Mouse (Mus musculus) thymus, adult 2 months (tissue): ENCODE results near the gene Plekha5. TPM values are rescaled to one million over a fixed set of nuclear protein-coding genes. Genes with fewer than 3 reads are reported as not detected.
"Not testable (repeated sequence)": the region's sequence is repeated elsewhere in the genome, so short reads cannot be mapped to it uniquely, and the experiment has no call there.

Source experiments
- DNase-seq: peaks from one replicate; pipeline ENCODE4 v3.0.0; 2021
- H3K27ac ChIP-seq: fragments of 200-500 bp; 2 replicates; pipeline ENCODE4 v1.5.1; 2012; ENCODE audit warnings: low read length, control low read depth; ENCODE audit not compliant: control insufficient read depth, insufficient read depth
- H3K27me3 ChIP-seq: fragments of 200-500 bp; 2 replicates; pipeline ENCODE4 v1.6.1; 2012; ENCODE audit warnings: mild to moderate bottlenecking, low read length, moderate library complexity, mixed read lengths; ENCODE audit not compliant: control insufficient read depth, insufficient read depth
- H3K36me3 ChIP-seq: fragments of 200-500 bp; 2 replicates; pipeline ENCODE4 v1.6.1; 2012; ENCODE audit warnings: mild to moderate bottlenecking, low read length, moderate library complexity; ENCODE audit not compliant: control insufficient read depth, insufficient read depth
- H3K4me1 ChIP-seq: fragments of 200-500 bp; replicated peaks from 2 replicates; pipeline ENCODE4 v1.6.1; 2012; ENCODE audit warnings: low read length; ENCODE audit not compliant: control insufficient read depth, insufficient read depth
- H3K4me3 ChIP-seq: fragments of 200-500 bp; 2 replicates; pipeline ENCODE4 v1.5.1; 2012; ENCODE audit warnings: mild to moderate bottlenecking, low read length, control low read depth, moderate library complexity; ENCODE audit not compliant: control insufficient read depth, insufficient read depth
- CTCF ChIP-seq: fragments of 200-500 bp; IDR thresholded peaks from 2 replicates; pipeline ENCODE4 v1.5.1; 2012; ENCODE audit warnings: mild to moderate bottlenecking, control low read depth, low read length, moderate library complexity, borderline replicate concordance; ENCODE audit not compliant: control insufficient read depth, poor library complexity, insufficient read depth; ENCODE audit errors: extremely low read depth
- POLR2A ChIP-seq: fragments of 200-500 bp; IDR thresholded peaks from 2 replicates; pipeline ENCODE4 v1.6.1; 2012; ENCODE audit warnings: mild to moderate bottlenecking, low read length, control low read depth, moderate library complexity; ENCODE audit not compliant: control insufficient read depth, poor library complexity, insufficient read depth; ENCODE audit errors: extremely low read depth
- WGBS: fragments of 180-500 bp; shearing (Covaris S2); methylation state at CpG from one replicate; pipeline ENCODE4 v1.1.7; 2018; 5-methylcytosine and 5-hydroxymethylcytosine counted together
- polyA plus RNA-seq: library from polyadenylated mRNA; depleted of rRNA; stranded (reverse); fragments of >200 nt; gene quantifications from 2 replicates; pipeline ENCODE4 v1.2.3, GENCODE M21; 2012

Gene Plekha5
- polyA plus RNA-seq, 1 experiment: 25.5 TPM

- Histone ChIP-seq H3K36me3 (no peaks in the 10 kb centered on the region), H3K4me3 (no peak overlapping the region), H3K27me3 (no peaks in the 10 kb centered on the region), H3K27ac (peak overlapping the region; percentile 29; the same call in 1 of the 2 replicates), H3K4me1 (peaks cover 30% of the 10 kb centered on the region)
- TF ChIP-seq CTCF: no peak
- no peak for TF ChIP-seq POLR2A
- DNase-seq: no peak
- 96% methylated on average over 15 of the region's 15 CpGs for WGBS
Measured at GRCm38 (mm10) chr6:140597381-140598329, 173.8 kb downstream of the Plekha5 start.

- peak; percentile 43 for DNase-seq
- no peaks in the 10 kb centered on the region for H3K36me3 ChIP-seq
- H3K4me1 ChIP-seq: peaks cover 30% of the 10 kb centered on the region
- H3K27me3 ChIP-seq: no peaks in the 10 kb centered on the region
- H3K27ac ChIP-seq: peak overlapping the region; percentile 91; the same call in 1 of the 2 replicates
- TF ChIP-seq CTCF (no peak), POLR2A (no peak)
- H3K4me3 ChIP-seq: no peak overlapping the region
- WGBS: 60% methylated on average over 9 of the region's 9 CpGs
Measured at GRCm38 (mm10) chr6:140598516-140598915, 174.7 kb downstream of the Plekha5 start.

GRCm38 (mm10) chr6:140599337-140599736, 175.5 kb downstream of the Plekha5 start:
- no peaks in the 10 kb centered on the region for H3K27me3 ChIP-seq
- TF ChIP-seq POLR2A: no peak
- TF ChIP-seq CTCF: no peak
- WGBS: 90% methylated on average over 5 of the region's 5 CpGs
- no peaks in the 10 kb centered on the region for H3K36me3 ChIP-seq
- peak overlapping the region; percentile 91 for H3K27ac ChIP-seq
- DNase-seq: no peak
- H3K4me1 ChIP-seq: peaks cover 30% of the 10 kb centered on the region
- no peak overlapping the region for H3K4me3 ChIP-seq

- WGBS: 97% methylated on average over 8 of the region's 8 CpGs
Measured at GRCm38 (mm10) chr6:140600671-140601070, 176.8 kb downstream of the Plekha5 start.

GRCm38 (mm10) chr6:140601175-140601574, 177.3 kb downstream of the Plekha5 start:
- WGBS: 96% methylated on average over 4 of the region's 4 CpGs
- Histone ChIP-seq H3K27me3 (no peaks in the 10 kb centered on the region), H3K27ac (no peak overlapping the region), H3K36me3 (no peaks in the 10 kb centered on the region), H3K4me3 (no peak overlapping the region), H3K4me1 (peaks cover 23% of the 10 kb centered on the region)
- no peak for DNase-seq
- no peak for TF ChIP-seq CTCF
- TF ChIP-seq POLR2A: no peak

More at GRCm38 (mm10) chr6:140600671-140601070, 176.8 kb downstream of the Plekha5 start:
- H3K36me3 ChIP-seq, H3K4me3 ChIP-seq, DNase-seq, H3K27ac ChIP-seq, H3K27me3 ChIP-seq: not testable (repeated sequence)
- peaks cover 28% of the 10 kb centered on the region for H3K4me1 ChIP-seq

- no peaks in the 10 kb centered on the region for H3K27me3 ChIP-seq
- no peak for DNase-seq
- H3K36me3 ChIP-seq: no peaks in the 10 kb centered on the region
- TF ChIP-seq CTCF (no peak), POLR2A (no peak)
- 88% methylated on average over 8 of the region's 8 CpGs for WGBS
- H3K4me1 ChIP-seq: peaks cover 12% of the 10 kb centered on the region
- H3K4me3 ChIP-seq: no peak overlapping the region
- no peak overlapping the region for H3K27ac ChIP-seq
Measured at GRCm38 (mm10) chr6:140603228-140603944, 179.5 kb downstream of the Plekha5 start.

GRCm38 (mm10) chr6:140605173-140605572, 181.3 kb downstream of the Plekha5 start:
- 95% methylated on average over 5 of the region's 5 CpGs for WGBS
- not testable (repeated sequence) for H3K4me3 ChIP-seq, DNase-seq, H3K36me3 ChIP-seq, H3K27me3 ChIP-seq, H3K27ac ChIP-seq, H3K4me1 ChIP-seq
